Mouse (Mus musculus) layer of hippocampus, adult 9-10 months (tissue): Measurements from ENCODE around the gene Ssb.
A peak's percentile ranks its signal among the peaks of the same experiment; 100 is the strongest.
"Not testable (repeated sequence)": the region's sequence is repeated elsewhere in the genome, so short reads cannot be mapped to it uniquely, and the experiment has no call there.

Experiments used
- DNase-seq: peaks from one replicate; pipeline ENCODE4 v3.0.0; 2022; ENCODE audit warnings: low spot score

Ssb gene

GRCm38 (mm10) chr2:69862117-69862657, 825 bp downstream of the Ssb start:
- no peak for DNase-seq

- no peak for DNase-seq
Measured at GRCm38 (mm10) chr2:69883990-69884391, 22.6 kb downstream of the Ssb start.

- DNase-seq = no peak
Measured at GRCm38 (mm10) chr2:69884581-69884980, 23.2 kb downstream of the Ssb start.

GRCm38 (mm10) chr2:69885050-69885449, 23.7 kb downstream of the Ssb start:
- no peak for DNase-seq

GRCm38 (mm10) chr2:69885451-69886305, 24.3 kb downstream of the Ssb start, which contains the start of gene Mettl5:
TSS of gene Mettl5 (minus strand) at chr2:69885615.
- peak; percentile 76 for DNase-seq

GRCm38 (mm10) chr2:69888957-69889356, 27.6 kb downstream of the Ssb start:
- no peak for DNase-seq

GRCm38 (mm10) chr2:69890843-69891242, 29.5 kb downstream of the Ssb start:
- DNase-seq = no peak

- DNase-seq = no peak
Measured at GRCm38 (mm10) chr2:69893145-69893544, 31.8 kb downstream of the Ssb start.

GRCm38 (mm10) chr2:69893891-69894290, 32.5 kb downstream of the Ssb start:
- DNase-seq = no peak

GRCm38 (mm10) chr2:69895502-69896223, 34.3 kb downstream of the Ssb start:
- no peak for DNase-seq

GRCm38 (mm10) chr2:69896224-69896581, 34.8 kb downstream of the Ssb start:
- no peak for DNase-seq

- DNase-seq = peak; percentile 85
Measured at GRCm38 (mm10) chr2:69897039-69897617, 35.8 kb downstream of the Ssb start, which contains the start of gene Ubr3. TSS of gene Ubr3 (plus strand) at chr2:69897246.

- DNase-seq = no peak
Measured at GRCm38 (mm10) chr2:69897618-69898575, 36.5 kb downstream of the Ssb start.

GRCm38 (mm10) chr2:69903541-69903940, 42.2 kb downstream of the Ssb start:
- no peak for DNase-seq

- DNase-seq = not testable (repeated sequence)
Measured at GRCm38 (mm10) chr2:69907394-69907793, 46.0 kb downstream of the Ssb start.

GRCm38 (mm10) chr2:69912801-69913200, 51.4 kb downstream of the Ssb start:
- no peak for DNase-seq

GRCm38 (mm10) chr2:69917301-69917700, 55.9 kb downstream of the Ssb start:
- DNase-seq = no peak
